Mouse (Mus musculus) adrenal gland, postnatal 10 days (tissue): ENCODE measurements at regions not wholly inside any gene's neighbourhood (a gene's known extent, or its start where the extent isn't known, plus 50 kb on each side); places are given as distances from the start of the nearest gene placed in this dataset.

Experiments
- DNase-seq: peaks from one replicate; pipeline ENCODE4 v3.0.0; 2021; ENCODE audit warnings: mixed read lengths

DNA sequence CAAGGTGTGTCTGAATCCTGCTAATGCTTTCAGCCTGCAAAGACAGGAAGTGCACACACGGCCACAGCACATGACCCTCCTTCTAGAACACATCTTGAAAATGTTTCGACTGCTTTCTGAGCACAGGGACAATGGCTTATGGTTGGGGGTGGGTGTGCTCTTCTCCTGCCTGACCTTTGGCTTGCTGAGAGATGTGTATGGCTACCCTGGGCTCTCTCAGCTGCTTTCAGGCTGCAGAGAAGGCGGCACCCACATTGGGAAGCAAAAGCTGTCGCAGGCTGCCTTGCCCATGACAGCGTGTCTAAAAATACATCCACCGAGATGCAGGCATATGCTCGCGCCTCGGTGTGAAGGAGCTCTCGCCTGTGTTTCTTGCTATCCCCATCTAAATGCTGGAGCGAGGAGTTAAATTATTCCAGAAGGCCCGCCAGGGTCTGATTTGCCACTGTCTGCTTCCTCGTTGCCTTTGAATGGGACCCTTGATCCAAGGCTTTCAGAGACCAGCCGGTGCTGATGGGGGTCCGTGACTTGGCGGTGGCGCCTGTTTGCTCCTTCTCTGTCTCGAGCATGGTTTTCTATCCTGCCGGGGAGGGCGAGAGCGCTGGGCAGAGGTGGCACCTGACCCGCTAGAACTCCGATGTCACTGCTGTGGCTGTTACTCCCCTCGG lies 214.6 kb upstream of the Ubash3b start:
- peak; percentile 7 for DNase-seq

DNA sequence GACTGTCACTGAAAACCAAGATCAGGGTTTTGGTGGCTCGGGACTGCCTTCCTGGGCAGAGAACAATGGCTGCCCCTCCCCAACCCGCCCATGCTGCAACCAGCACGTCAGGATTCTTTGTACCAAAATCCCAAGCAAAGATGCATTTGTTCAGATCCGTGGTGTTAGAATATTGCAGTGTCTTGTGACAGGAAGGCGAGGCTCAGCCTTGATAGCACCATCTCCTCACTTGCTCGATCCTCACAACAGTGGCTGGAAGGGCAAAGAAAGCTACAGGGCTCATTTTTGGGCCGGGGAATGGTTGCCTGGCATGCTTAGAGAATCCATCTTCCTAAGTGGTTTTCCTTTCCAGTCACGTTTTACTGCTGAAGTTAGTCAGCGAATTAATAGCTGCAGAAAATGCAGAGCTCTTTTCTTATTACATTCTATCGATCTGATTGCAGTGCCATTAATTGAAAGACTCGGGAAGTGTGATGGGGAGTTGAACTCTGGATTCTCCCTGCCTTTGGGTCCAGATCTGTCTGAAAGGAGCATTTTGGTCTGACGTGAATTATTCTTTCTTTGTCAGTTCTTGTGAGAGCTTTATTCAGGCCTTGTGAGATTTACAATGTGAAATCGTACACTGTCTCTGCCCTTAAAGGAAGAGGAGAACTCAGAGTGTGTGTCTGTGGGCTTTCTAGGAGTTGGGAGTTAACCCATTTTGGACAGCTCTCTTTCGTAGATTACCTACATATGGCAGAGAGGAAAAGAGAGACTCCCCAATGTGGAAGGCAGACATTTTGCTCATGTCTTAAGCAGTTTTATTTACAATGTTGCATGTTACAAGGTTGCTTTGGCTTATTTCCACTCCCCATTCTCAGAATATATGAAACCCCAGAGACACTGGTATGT lies 213.3 kb upstream of the Ubash3b start:
- no peak for DNase-seq

- DNase-seq: no peak
Observed at GRCm38 (mm10) chr9:41366405-41366804, 204.9 kb upstream of the Ubash3b start.

DNA sequence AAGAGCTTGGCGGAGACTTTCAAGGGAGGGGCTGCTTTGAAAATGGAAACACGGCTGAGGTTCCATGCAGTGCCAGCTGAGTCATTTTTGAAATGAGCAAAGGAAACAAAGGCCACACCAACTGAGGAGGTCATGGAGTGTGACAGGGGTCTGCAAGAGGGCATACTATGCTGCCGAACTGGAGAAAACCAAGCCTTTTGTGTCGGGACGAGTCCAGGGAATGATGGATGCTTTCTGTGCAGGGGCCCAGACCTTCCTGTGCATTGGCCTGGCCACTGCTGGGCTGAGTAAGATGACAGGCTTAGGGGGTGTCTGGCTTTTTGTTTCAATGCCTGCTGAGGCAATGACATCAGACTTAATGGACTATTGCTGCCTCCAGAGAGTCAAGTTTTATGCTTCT lies 203.8 kb upstream of the Ubash3b start:
- DNase-seq: no peak

DNA sequence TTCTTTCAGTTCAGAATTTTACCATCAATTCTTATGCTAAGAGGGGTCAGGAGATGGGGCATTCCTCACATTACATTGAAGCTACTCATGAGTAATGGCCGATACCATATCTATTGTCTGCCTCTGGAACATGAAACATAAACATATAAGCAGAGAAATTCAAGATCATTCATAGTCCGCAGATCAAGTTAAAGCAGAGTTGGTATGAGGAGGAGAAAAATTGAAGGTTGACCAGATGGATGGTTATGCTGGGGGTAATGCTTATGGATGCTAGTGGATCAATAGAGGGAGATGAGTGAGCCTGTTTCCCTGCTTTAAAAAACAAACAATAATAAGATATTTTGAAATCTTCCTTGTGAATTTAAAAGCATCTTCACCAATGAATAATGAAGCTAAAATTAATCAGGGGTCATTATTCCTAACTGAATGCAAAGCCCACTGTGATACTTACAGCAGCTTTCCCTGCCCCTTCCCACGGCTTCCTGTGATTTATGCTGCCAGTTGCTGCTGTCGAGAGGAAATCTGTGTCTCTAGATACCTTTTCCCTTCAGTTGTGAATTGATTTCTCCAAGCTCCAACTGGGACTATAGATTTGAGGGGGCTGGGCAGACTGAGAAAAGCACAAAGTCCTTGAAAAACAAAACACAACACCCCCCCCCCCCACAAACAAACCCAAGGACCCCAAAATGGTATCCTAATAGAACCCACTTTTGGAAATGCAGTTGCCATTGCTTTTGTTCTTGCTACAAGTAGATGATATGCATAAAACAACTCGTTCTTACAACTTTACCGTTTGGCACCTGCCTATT lies 203.1 kb upstream of the Ubash3b start:
- DNase-seq: no peak

DNA sequence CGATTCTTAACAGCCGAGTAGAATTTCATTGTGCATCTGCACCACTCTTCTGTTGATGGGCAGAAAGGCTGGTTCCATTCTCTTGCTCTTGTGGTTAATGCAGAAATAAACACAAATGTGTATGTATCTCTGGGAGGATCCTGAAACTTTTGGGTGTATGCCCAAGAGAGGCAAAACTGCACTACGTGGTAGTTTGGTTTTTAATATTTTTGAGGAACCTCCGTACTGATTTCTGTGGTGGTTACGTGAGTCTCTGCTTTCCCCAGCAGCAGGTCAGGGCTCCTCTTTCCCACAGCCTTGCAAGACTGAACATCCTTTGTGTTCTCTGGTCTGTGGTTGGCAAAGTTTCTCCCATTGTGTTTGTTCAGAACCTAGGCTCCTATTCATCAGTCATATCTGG lies 198.9 kb upstream of the Ubash3b start:
- no peak for DNase-seq

DNA sequence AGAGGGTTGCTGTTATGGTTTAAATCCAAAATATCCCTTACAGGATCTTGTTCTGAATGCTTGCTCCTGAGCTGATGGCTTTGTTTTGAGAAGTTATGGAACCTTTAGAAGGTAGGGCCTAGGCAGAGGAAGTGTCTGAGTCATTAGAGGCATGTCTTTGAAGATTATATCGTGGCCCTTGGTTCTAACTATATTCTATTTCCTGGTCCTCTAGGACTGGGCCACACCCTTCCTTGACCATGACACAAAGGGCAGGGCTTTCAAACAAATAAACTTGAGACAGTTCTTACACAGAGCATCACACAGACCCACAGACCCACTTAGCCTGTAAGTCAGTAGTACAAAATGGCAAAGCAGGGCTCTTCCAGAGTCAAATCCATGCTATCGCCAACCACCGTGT lies 197.8 kb upstream of the Ubash3b start:
- DNase-seq: no peak

DNA sequence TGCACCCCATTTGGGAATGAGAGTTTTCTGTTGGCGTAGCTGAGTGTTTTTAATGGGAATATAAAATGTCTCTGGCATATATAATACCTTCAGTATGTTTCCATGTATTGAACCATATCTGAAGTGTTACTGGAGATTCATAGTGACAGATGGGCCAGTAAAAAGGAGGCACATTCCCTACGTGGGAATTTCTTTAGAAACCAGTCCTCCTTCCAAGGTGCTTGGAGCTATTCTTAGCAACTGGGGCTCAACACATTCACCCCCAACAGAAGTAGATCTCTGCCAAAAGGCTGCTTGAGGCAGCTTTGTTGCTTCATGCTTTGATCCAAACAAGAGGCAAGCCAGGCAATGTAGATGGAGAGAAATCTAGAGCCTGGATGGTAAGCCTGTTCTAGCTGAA lies 183.8 kb upstream of the Ubash3b start:
- DNase-seq: no peak

DNA sequence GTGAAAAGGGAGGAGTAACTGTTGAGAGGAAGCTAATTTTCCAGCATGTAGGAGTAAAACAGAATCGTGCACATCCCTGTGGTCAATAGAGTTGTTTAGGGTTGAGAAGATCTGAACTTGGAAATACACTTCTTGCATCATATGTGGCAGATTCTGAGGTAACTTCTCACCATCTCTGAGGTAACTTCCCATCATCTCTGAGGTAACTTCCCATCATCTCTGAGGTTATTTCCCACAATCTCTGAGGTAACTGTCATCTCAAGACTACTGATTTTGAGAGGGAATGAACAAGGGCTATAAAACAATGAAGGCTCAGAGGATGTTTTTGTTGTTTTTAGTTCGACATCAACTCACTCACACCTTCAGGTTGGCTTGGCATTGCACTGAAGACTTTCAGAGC lies 175.9 kb upstream of the Ubash3b start:
- DNase-seq: no peak

DNA sequence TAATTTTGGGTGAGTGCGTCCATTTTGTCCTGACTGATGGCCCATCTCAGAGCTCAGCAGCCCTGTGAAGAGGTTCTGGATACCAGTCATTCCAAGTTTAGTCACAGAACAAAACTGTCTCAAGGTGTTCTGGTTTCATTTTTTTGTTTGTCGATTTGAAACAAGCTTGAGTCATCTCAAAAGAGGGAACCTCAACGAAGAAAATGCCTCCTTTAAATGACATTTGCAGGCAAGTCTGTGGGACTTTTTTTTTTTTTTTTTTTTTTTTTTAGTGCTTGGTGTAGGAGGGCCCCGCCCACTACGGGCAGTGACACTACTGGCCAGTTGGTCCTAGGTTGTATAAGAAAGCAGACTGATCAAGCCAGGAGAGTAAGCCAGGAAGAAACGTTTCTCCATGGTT lies 175.3 kb upstream of the Ubash3b start:
- DNase-seq: no peak

GRCm38 (mm10) chr9:41334462-41335241 lies 173.2 kb upstream of the Ubash3b start:
- DNase-seq: no peak

DNA sequence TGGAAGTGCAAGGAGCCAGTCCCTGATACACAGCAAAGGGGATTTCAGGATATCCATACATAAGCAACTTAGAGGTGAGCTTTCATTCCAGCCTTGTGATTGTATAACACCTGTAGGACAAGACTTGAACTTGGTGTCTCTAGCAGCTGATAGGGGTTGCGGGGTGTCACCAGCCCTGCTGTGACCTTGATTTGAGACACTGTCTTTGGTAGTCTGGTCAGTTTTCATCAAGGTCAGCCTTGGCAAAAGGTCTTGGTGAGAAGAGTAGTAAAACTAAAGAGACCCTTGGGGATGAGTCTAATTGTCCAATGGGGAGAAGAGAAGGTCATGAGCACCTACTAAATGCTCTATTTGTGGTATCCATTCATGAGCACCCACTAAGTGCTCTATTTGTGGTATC lies 172.0 kb upstream of the Ubash3b start:
- no peak for DNase-seq

DNA sequence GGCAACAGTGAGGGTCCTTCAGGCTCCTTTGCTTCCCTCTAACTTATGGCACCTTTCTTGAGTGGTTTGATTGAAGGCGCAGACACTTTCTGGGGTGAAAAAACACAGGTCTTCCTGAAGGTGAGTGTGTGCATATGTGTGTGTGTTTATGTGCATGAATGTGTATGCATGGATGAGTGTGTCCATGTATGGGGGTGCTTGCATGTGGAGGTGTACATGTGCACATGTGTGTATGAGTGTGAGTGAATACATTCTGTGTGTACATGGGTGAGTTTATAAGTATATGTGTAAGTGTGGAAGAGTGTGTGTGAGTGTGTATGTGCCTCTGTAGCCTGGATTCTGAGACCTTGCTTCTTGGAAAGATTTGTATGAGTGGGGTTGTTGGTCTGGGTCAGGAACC lies 167.5 kb upstream of the Ubash3b start:
- no peak for DNase-seq

DNA sequence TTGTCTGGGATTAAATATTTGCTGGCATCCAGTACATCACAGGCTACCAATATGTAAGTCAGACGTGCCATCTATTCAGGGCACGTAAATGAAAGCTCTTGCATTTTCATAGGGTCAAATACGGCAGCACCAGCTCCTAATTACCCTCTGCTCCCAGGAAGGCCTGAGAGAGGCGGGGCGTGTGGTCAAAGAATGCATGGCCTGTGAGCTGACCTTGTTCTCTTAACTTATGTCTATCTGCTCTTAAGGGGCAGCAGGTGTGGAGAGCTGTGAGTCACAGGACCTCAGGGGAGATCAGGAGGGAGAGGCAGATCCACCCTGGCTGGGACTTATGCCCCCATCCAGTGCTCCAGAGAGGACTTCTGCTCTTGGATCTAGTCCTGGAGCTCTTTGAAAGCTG lies 167.0 kb upstream of the Ubash3b start:
- peak; percentile 15 for DNase-seq

- no peak for DNase-seq
Observed at GRCm38 (mm10) chr9:41328056-41328455, 166.6 kb upstream of the Ubash3b start.

GRCm38 (mm10) chr9:41327561-41327960 lies 166.1 kb upstream of the Ubash3b start:
- no peak for DNase-seq

- peak; percentile 50 for DNase-seq
Observed at GRCm38 (mm10) chr9:41326772-41327560, 165.5 kb upstream of the Ubash3b start.

DNA sequence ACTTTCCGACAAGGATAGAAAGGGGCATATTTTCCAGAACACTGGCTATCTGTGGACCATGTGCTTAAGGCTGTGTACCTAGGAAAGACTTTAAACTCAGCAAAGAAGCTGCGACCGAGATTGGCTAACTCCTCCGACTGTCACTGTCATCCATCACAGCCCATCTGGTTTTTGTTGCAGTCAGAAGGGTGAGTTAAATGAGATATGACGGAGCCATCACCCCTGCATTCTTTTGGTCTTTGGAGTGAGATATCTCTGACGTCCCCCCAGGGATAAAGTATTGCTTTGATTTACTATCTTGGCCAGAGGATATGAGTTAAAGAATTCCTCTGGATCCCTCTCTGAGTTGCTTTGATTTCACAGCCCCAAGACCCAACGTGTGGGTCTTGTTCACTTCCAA lies 160.0 kb upstream of the Ubash3b start:
- DNase-seq: no peak

DNA sequence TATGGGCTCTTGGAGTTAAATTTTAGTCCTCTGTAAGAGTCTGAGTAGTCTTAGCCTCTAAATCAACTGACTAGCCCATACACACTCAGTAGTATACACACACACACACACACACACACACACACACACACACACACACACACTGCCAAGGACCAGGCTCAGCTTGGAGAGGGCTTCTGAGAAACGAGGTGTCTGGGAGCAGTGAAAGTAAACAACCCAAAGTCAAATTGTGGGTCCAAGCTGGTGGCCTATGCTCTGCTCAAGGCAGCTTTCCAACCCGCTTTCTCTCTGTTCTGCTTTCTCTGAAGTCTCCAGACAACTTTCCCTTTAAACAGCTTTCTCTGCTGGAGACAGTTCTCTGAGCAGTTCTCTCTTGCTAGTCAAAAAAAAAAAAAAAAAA lies 157.6 kb upstream of the Ubash3b start:
- DNase-seq: no peak

GRCm38 (mm10) chr9:41306229-41306628 lies 144.7 kb upstream of the Ubash3b start:
- DNase-seq: no peak

DNA sequence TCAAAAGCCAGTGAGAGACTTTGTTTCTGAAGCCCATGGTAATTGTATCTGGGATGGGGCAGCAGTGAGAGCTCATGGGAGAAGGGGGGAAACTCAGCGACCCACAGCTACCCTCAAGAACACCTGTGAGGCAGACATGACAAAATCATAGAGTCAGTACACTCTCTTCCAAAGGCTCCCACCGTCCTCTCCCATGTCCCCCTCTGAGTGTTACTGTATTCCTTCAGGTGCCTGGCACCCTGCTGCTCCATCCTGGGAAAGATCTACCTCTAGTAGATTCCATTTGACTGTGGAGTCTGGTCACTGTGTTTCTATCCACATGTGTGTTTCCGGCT lies 142.0 kb upstream of the Ubash3b start:
- DNase-seq: no peak
